Mouse (Mus musculus) olfactory bulb, adult 2 months (tissue): ENCODE data around the gene Mgat1. TPM values are rescaled to one million over a fixed set of nuclear protein-coding genes. Genes with fewer than 3 reads are reported as not detected.

Source experiments
- H3K27ac ChIP-seq: fragments of 200-500 bp; 2 replicates; pipeline ENCODE4 v1.5.1; 2012; ENCODE audit warnings: low read depth, low read length; ENCODE audit not compliant: insufficient read depth
- H3K4me1 ChIP-seq: fragments of 200-500 bp; 2 replicates; pipeline ENCODE4 v1.6.1; 2012; ENCODE audit warnings: low read length; ENCODE audit not compliant: control insufficient read depth, insufficient read depth
- H3K4me3 ChIP-seq: fragments of 200-500 bp; 2 replicates; pipeline ENCODE4 v1.5.1; 2012; ENCODE audit warnings: mild to moderate bottlenecking, low read depth, low read length, moderate library complexity; ENCODE audit not compliant: insufficient read depth
- CTCF ChIP-seq: fragments of 200-500 bp; IDR thresholded peaks from 2 replicates; pipeline ENCODE4 v1.5.1; 2012; ENCODE audit warnings: low read depth, mild to moderate bottlenecking, low read length, moderate library complexity; ENCODE audit not compliant: insufficient read depth
- POLR2A ChIP-seq: fragments of 200-500 bp; IDR thresholded peaks from 2 replicates; pipeline ENCODE4 v1.6.1; 2012; ENCODE audit warnings: mild to moderate bottlenecking, low read depth, low read length, moderate library complexity; ENCODE audit not compliant: insufficient read depth
- WGBS: fragments of 180-500 bp; shearing (Covaris S2); methylation state at CpG from one replicate; pipeline ENCODE4 v1.1.7; 2018; 5-methylcytosine and 5-hydroxymethylcytosine counted together
- polyA plus RNA-seq: library from polyadenylated mRNA; stranded (reverse); fragments of >200 nt; gene quantifications from 2 replicates; pipeline ENCODE4 v1.2.4, GENCODE M21; 2012; ENCODE audit warnings: low replicate concordance; ENCODE audit not compliant: missing spikeins, insufficient read depth, insufficient read length

Mgat1 gene
- polyA plus RNA-seq, 1 experiment: not detected

DNA sequence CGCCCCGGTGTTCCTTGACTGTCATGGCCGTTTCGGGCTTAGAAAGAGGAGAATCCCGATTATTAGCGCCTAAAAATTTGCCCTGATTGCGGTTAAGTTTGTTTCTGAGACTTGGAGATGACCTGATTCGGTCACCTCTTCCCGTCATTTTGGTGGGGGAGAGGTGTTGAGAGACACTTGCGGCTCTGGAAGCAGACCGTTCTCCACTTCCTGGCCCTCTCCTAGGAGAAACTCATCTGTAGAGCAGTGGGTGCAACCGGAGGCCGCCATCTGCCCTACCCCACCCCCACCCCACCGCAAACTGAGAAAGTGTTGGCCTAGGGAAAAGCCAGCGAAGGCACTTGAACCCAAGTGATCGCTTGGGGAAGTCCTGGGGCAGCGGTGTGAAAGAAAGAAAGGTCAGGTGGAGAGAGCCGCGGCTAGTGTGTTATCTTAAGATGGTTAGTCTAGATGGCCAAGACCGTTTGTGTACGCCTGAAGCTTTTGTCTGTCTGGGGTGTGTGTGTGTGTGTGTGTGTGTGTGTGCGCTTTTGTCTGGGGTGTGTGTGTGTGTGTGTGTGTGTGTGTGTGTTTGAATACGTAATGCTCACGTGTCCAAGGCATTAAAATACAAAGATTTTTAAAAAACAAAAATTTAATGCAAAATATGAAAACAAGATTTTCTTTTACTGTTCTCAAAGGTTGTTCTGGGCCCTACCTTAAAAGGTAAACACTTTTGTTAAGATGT lies 40.1 kb upstream of the Mgat1 start:
- H3K4me1 ChIP-seq: peaks cover 3% of the 10 kb centered on the region; the same call in 1 of the 2 replicates
- TF ChIP-seq CTCF (no peak), POLR2A (no peak)
- peak overlapping the region; percentile 97 for H3K4me3 ChIP-seq
- under 1% methylated on average over 24 of the region's 24 CpGs for WGBS
- peak overlapping the region; percentile 83 for H3K27ac ChIP-seq

DNA sequence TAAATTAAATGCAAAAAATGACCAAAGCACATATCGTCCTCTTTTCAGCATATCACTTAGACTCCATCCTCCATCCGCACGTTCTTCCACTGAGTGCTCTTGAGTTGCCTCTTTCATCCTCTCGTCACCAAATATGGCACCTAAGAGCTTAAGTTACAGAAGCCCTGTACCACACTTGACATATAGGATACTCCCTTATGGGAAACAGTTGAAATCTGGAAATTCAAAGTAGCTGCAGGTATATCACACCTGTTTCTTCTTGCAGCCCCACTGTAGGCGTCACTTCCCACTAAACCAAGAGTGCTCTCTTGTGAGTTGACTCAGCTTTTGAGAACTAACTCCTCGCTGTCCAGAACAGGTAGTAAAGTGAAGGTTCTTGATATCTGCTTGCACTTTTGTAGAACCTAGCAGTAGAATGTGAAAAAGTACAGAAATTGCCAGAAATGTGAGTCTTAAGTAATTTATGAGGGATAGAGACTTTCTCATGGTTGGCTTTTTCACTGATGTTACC lies 38.9 kb upstream of the Mgat1 start:
- WGBS: 86% methylated on average over 6 of the region's 6 CpGs
- Histone ChIP-seq H3K27ac (no peak overlapping the region), H3K4me3 (no peak overlapping the region), H3K4me1 (peaks cover 3% of the 10 kb centered on the region; the same call in 1 of the 2 replicates)
- TF ChIP-seq POLR2A (no peak), CTCF (no peak)

DNA sequence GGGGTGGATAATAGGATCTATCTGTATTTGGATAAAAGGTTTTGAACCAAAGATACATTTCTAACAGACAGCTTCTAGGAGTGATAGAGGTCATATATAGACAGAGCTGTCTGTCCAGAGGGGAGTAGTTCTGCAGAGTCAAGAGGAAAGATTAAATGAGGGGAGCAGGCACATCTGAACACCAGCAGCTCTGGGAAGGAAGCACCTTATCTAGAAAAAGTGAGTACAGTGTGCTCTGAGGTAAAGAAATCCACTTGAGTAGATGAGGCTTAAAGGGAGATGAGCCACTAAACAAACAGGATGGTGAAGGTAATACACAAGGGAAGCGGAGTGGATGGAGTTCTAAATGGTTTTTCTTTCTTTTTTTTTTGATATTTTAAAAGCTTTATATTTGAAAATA lies 36.5 kb upstream of the Mgat1 start:
- H3K4me3 ChIP-seq: no peak overlapping the region
- peaks cover 2% of the 10 kb centered on the region; the same call in 1 of the 2 replicates for H3K4me1 ChIP-seq
- H3K27ac ChIP-seq: no peak overlapping the region
- 100% methylated on average over 1 of the region's 1 CpGs for WGBS
- no peak for TF ChIP-seq POLR2A
- no peak for TF ChIP-seq CTCF

DNA sequence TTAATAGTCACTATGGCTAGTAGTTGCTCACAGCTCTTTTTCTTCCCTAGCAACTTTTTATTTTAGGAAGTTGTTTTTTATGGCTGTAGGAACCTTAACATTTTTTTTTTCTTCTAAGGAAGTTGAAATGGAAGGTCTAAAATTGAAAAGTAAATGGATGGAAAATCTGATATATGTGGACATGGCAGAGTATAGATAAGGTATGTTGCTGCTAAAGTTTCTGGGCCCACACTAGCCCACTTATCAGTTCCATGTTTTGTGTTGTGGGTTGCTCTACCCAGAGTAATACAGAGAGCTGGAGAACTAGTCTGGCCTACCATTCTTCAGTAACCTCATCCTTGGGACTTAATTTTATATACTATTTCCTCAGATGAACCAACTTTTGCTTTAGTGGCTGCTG lies 31.4 kb upstream of the Mgat1 start:
- no peaks in the 10 kb centered on the region for H3K4me1 ChIP-seq
- no peak overlapping the region for H3K27ac ChIP-seq
- TF ChIP-seq CTCF (no peak), POLR2A (no peak)
- H3K4me3 ChIP-seq: no peak overlapping the region

- Histone ChIP-seq H3K4me3 (no peak overlapping the region), H3K4me1 (no peaks in the 10 kb centered on the region), H3K27ac (no peak overlapping the region)
- 98% methylated on average over 1 of the region's 1 CpGs for WGBS
- TF ChIP-seq POLR2A (no peak), CTCF (no peak)
These were observed 30.5 kb upstream of the Mgat1 start for GRCm38 (mm10) chr11:49213505-49213904.

DNA sequence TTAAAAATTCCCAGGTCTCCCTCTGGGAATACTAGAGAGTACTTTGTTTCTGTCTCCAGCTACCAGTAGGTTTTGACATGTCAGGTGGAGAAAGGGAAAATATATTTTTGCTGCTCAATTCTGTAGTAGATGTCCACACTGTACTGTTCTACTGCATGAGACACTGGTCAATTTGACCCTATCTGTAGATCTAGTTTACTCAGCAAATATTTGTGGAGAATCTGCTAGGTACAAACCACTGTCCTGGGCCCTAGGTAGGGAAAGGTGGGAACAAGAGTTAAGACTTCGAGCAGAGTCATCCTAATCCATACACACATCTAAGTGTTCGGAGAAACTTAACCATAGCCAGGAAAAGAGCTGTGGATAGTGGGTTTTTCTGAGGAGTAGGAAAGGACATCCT lies 24.7 kb upstream of the Mgat1 start:
- 100% methylated on average over 2 of the region's 2 CpGs for WGBS
- Histone ChIP-seq H3K4me1 (no peaks in the 10 kb centered on the region), H3K4me3 (no peak overlapping the region), H3K27ac (no peak overlapping the region)
- TF ChIP-seq CTCF (no peak), POLR2A (no peak)

- H3K27ac ChIP-seq: no peak overlapping the region
- TF ChIP-seq CTCF (no peak), POLR2A (no peak)
- 78% methylated on average over 1 of the region's 1 CpGs for WGBS
- no peak overlapping the region for H3K4me3 ChIP-seq
- H3K4me1 ChIP-seq: no peaks in the 10 kb centered on the region
These were observed 19.5 kb upstream of the Mgat1 start for GRCm38 (mm10) chr11:49224455-49224854.

- H3K4me3 ChIP-seq: no peak overlapping the region
- TF ChIP-seq CTCF (no peak), POLR2A (no peak)
- H3K4me1 ChIP-seq: no peaks in the 10 kb centered on the region
- WGBS: 53% methylated on average over 3 of the region's 3 CpGs
- H3K27ac ChIP-seq: no peak overlapping the region
These were observed 11.2 kb upstream of the Mgat1 start for GRCm38 (mm10) chr11:49232781-49233180.

DNA sequence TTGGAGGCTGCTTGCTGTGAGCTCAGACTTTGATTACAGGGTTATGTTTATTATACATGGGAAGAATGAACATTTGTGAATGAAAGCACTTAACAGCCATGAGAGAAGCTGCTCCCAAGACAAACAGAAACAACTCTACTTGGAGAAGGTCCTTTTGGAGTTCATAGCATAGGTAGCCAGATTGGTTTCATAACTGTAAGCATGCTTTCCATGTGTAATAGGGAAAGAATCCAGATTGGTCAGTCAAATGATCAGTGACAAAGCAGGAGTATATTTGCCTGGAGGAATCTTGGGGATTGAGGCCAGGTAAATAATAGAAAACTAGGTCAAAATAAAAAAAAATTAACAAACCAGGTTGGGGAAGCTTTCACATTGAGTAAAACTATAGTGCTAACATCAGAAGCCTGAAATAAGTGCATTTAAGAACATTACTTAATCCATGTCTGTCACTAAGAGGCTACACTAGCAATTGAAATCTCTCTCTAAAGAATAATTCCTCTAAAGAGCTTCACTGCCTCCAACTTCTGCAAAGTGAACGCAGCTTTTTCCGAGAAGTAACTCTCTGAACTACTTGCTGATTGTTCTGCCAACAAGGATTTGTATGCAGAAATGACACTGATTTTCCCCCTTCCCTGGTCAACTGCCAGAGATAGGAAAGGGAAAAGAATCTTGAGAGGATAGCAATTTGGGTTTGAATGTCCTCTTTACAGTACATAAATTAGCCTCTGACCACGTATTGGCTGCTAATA lies 8.4 kb upstream of the Mgat1 start:
- Histone ChIP-seq H3K27ac (no peak overlapping the region), H3K4me1 (no peaks in the 10 kb centered on the region), H3K4me3 (no peak overlapping the region)
- WGBS: 51% methylated on average over 3 of the region's 3 CpGs
- TF ChIP-seq CTCF (no peak), POLR2A (no peak)
